Mouse (Mus musculus): ENCODE results near the gene Krtap4-16. TPM values are rescaled to one million over a fixed set of nuclear protein-coding genes. Genes with fewer than 3 reads are reported as not detected.
"Not testable (repeated sequence)": the region's sequence is repeated elsewhere in the genome, so short reads cannot be mapped to it uniquely, and the experiment has no call there.

Gene Krtap4-16
- polyA plus RNA-seq, 1 experiment from 2014 or later, result not detected

GRCm38 (mm10) chr11:99804346-99804745 is 47.1 kb downstream of the Krtap4-16 start, which contains the start of gene Gm11554:
Gm11554 (minus strand) TSS chr11:99804446.
- not testable (repeated sequence) for H3K27me3 ChIP-seq; H3K27ac ChIP-seq; H3K4me1 ChIP-seq (replicated peaks); H3K9me3 ChIP-seq (replicated peaks); DNase-seq; H3K4me2 ChIP-seq; H3K9ac ChIP-seq; H3K4me3 ChIP-seq (replicated peaks); ATAC-seq (ENCODE audit: low read depth); H3K36me3 ChIP-seq
- WGBS (ENCODE audit: insufficient replicate concordance), result no CpG with 5 or more reads among the region's 1 CpGs

Other genes with a start within 250 kb of the Krtap4-16 start
- not detected in 2 replicates for gene Gm11938, start 248.3 kb downstream of the Krtap4-16 start, polyA plus RNA-seq (2015; fragmentation: Nextera tagmentation; extraction: Ambion mirVana)
- gene Gm11937, start 241.4 kb downstream of the Krtap4-16 start, polyA plus RNA-seq (2015; fragmentation: Nextera tagmentation; extraction: Ambion mirVana), result not detected in 2 replicates
- not detected in 2 replicates for gene Krtap2-4, start 236.8 kb downstream of the Krtap4-16 start, polyA plus RNA-seq (2015; fragmentation: Nextera tagmentation; extraction: Ambion mirVana)
- not detected in 2 replicates for gene Gm11562, start 231.2 kb downstream of the Krtap4-16 start, polyA plus RNA-seq (2015; fragmentation: Nextera tagmentation; extraction: Ambion mirVana)
- not detected in 2 replicates for gene Krtap4-1, start 223.4 kb downstream of the Krtap4-16 start, polyA plus RNA-seq (2015; fragmentation: Nextera tagmentation; extraction: Ambion mirVana)
- not detected in 2 replicates for gene Krtap4-2, start 216.5 kb downstream of the Krtap4-16 start, polyA plus RNA-seq (2015; fragmentation: Nextera tagmentation; extraction: Ambion mirVana)
- not detected in 2 replicates for gene Krtap4-7, start 207.5 kb downstream of the Krtap4-16 start, polyA plus RNA-seq (2015; fragmentation: Nextera tagmentation; extraction: Ambion mirVana)
- not detected in 2 replicates for gene Gm11555, start 201.4 kb downstream of the Krtap4-16 start, polyA plus RNA-seq (2015; fragmentation: Nextera tagmentation; extraction: Ambion mirVana)
- gene Gm11563, start 192.6 kb downstream of the Krtap4-16 start, polyA plus RNA-seq (2015; fragmentation: Nextera tagmentation; extraction: Ambion mirVana), result not detected in 2 replicates
- not detected in 2 replicates for gene Krtap4-6, start 185.6 kb downstream of the Krtap4-16 start, polyA plus RNA-seq (2015; fragmentation: Nextera tagmentation; extraction: Ambion mirVana)
- not detected in 2 replicates for gene Gm14190, start 160.9 kb downstream of the Krtap4-16 start, polyA plus RNA-seq (2015; fragmentation: Nextera tagmentation; extraction: Ambion mirVana)
- not detected in 2 replicates for gene Gm14180, start 117.3 kb downstream of the Krtap4-16 start, polyA plus RNA-seq (2015; fragmentation: Nextera tagmentation; extraction: Ambion mirVana)
- gene Gm11595, start 78.7 kb downstream of the Krtap4-16 start, polyA plus RNA-seq (2015; fragmentation: Nextera tagmentation; extraction: Ambion mirVana), result not detected in 2 replicates
- gene Krtap4-8, start 70.9 kb downstream of the Krtap4-16 start, polyA plus RNA-seq (2015; fragmentation: Nextera tagmentation; extraction: Ambion mirVana), result not detected in 2 replicates
- gene Krtap4-9, start 66.4 kb downstream of the Krtap4-16 start, polyA plus RNA-seq (2015; fragmentation: Nextera tagmentation; extraction: Ambion mirVana), result not detected in 2 replicates
- not detected in 2 replicates for gene Gm11596, start 58.1 kb downstream of the Krtap4-16 start, polyA plus RNA-seq (2015; fragmentation: Nextera tagmentation; extraction: Ambion mirVana)
- not detected in 2 replicates for gene Gm11569, start 52.7 kb downstream of the Krtap4-16 start, polyA plus RNA-seq (2015; fragmentation: Nextera tagmentation; extraction: Ambion mirVana)
- gene Gm11554, start 47.2 kb downstream of the Krtap4-16 start, polyA plus RNA-seq (2015; fragmentation: Nextera tagmentation; extraction: Ambion mirVana), result not detected in 2 replicates
- not detected in 2 replicates for gene Krtap4-13, start 41.7 kb downstream of the Krtap4-16 start, polyA plus RNA-seq (2015; fragmentation: Nextera tagmentation; extraction: Ambion mirVana)
- gene Gm11564, start 35.9 kb downstream of the Krtap4-16 start, polyA plus RNA-seq (2015; fragmentation: Nextera tagmentation; extraction: Ambion mirVana), result not detected in 2 replicates
- gene 2300003K06Rik, start 13.5 kb downstream of the Krtap4-16 start, polyA plus RNA-seq (2015; fragmentation: Nextera tagmentation; extraction: Ambion mirVana), result not detected in 2 replicates
- gene Gm11568, start 6.3 kb upstream of the Krtap4-16 start, polyA plus RNA-seq (2015; fragmentation: Nextera tagmentation; extraction: Ambion mirVana), result not detected in 2 replicates
- not detected in 2 replicates for gene Gm11559, start 12.9 kb upstream of the Krtap4-16 start, polyA plus RNA-seq (2015; fragmentation: Nextera tagmentation; extraction: Ambion mirVana)
- gene Krtap9-1, start 21.8 kb upstream of the Krtap4-16 start, polyA plus RNA-seq (2015; fragmentation: Nextera tagmentation; extraction: Ambion mirVana), result not detected in 2 replicates
- gene Gm11567, start 27.6 kb upstream of the Krtap4-16 start, polyA plus RNA-seq (2015; fragmentation: Nextera tagmentation; extraction: Ambion mirVana), result not detected in 2 replicates
- gene Krtap31-1, start 56.3 kb upstream of the Krtap4-16 start, polyA plus RNA-seq (2015; fragmentation: Nextera tagmentation; extraction: Ambion mirVana), result not detected in 2 replicates
- gene Gm11565, start 63.1 kb upstream of the Krtap4-16 start, polyA plus RNA-seq (2015; fragmentation: Nextera tagmentation; extraction: Ambion mirVana), result not detected in 2 replicates
- gene Krtap31-2, start 84.7 kb upstream of the Krtap4-16 start, polyA plus RNA-seq (2015; fragmentation: Nextera tagmentation; extraction: Ambion mirVana), result not detected in 2 replicates
- not detected in 2 replicates for gene Krtap9-5, start 96.9 kb upstream of the Krtap4-16 start, polyA plus RNA-seq (2015; fragmentation: Nextera tagmentation; extraction: Ambion mirVana)
- gene Krtap29-1, start 127.4 kb upstream of the Krtap4-16 start, polyA plus RNA-seq (2015; fragmentation: Nextera tagmentation; extraction: Ambion mirVana), result not detected in 2 replicates
- gene Krtap16-1, start 135.0 kb upstream of the Krtap4-16 start, polyA plus RNA-seq (2015; fragmentation: Nextera tagmentation; extraction: Ambion mirVana), result not detected in 2 replicates
- gene Krtap17-1, start 142.4 kb upstream of the Krtap4-16 start, polyA plus RNA-seq (2015; fragmentation: Nextera tagmentation; extraction: Ambion mirVana), result not detected in 2 replicates
- not detected in 2 replicates for gene Krt33a, start 164.6 kb upstream of the Krtap4-16 start, polyA plus RNA-seq (2015; fragmentation: Nextera tagmentation; extraction: Ambion mirVana)
- gene Krt33b, start 178.3 kb upstream of the Krtap4-16 start, polyA plus RNA-seq (2015; fragmentation: Nextera tagmentation; extraction: Ambion mirVana), result not detected in 2 replicates
- not detected in 2 replicates for gene Krt34, start 189.9 kb upstream of the Krtap4-16 start, polyA plus RNA-seq (2015; fragmentation: Nextera tagmentation; extraction: Ambion mirVana)
- not detected in 2 replicates for gene Krt31, start 198.9 kb upstream of the Krtap4-16 start, polyA plus RNA-seq (2015; fragmentation: Nextera tagmentation; extraction: Ambion mirVana)
- not detected in 2 replicates for gene Krt32, start 236.6 kb upstream of the Krtap4-16 start, polyA plus RNA-seq (2015; fragmentation: Nextera tagmentation; extraction: Ambion mirVana)
- not detected in 2 replicates for gene Krt35, start 244.6 kb upstream of the Krtap4-16 start, polyA plus RNA-seq (2015; fragmentation: Nextera tagmentation; extraction: Ambion mirVana)

All from liver, embryonic 13.5 days (tissue).